Mouse (Mus musculus) lung, postnatal 25 days (tissue): ENCODE data around the gene Phf1.
"Not testable (repeated sequence)": the region's sequence is repeated elsewhere in the genome, so short reads cannot be mapped to it uniquely, and the experiment has no call there.

Experiments
- DNase-seq: peaks from one replicate; pipeline ENCODE4 v3.0.0; 2022; ENCODE audit warnings: low spot score

The Phf1 gene

GRCm38 (mm10) chr17:26951406-26951805 is 18.6 kb downstream of the Phf1 start:
- peak; percentile 66 for DNase-seq

- DNase-seq = no peak
These were observed 19.4 kb downstream of the Phf1 start for GRCm38 (mm10) chr17:26951952-26952877.

GRCm38 (mm10) chr17:26953201-26953600 is 20.3 kb downstream of the Phf1 start:
- no peak for DNase-seq

GRCm38 (mm10) chr17:26953726-26954125 is 20.9 kb downstream of the Phf1 start:
- no peak for DNase-seq

GRCm38 (mm10) chr17:26956309-26956708 is 23.5 kb downstream of the Phf1 start:
- no peak for DNase-seq

GRCm38 (mm10) chr17:26956895-26957294 is 24.0 kb downstream of the Phf1 start:
- DNase-seq = no peak

- no peak for DNase-seq
These were observed 25.0 kb downstream of the Phf1 start for GRCm38 (mm10) chr17:26957872-26958271.

DNA sequence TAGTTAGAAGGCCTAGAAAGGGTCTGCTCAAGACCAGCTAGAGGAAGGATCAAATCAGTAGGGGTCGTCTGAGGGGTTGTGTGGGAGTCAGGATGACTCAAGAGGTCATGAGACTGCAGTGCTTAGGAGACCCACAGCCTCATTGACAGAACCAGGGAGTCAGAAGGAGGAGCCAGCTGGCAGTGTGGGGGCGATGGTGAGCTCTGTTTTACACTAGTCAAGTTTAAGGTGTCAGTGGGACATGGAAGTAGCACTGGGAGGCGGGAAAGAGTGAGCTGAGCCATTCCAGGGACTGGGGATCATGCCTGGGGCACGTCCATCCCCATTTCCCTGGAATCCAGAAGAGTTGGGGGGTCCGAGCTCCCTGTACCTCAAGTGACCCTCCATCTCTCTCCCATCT is 26.0 kb downstream of the Phf1 start:
- no peak for DNase-seq

DNA sequence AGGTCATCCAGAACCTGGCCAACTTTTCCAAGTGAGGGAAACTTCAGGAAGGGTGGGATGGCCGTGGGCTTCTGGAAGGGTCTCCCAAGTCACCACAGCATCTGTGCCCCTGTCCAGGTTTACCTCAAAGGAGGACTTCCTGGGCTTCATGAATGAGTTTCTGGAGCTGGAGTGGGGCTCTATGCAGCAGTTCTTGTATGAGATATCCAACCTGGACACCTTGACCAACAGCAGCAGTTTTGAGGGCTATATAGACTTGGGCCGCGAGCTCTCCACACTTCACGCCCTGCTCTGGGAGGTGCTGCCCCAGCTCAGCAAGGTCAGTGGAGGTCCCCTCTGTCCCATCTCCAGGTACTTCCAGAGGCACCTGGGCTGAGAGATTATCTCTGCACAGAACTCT is 27.0 kb downstream of the Phf1 start:
- DNase-seq = no peak

- DNase-seq = no peak
These were observed 28.9 kb downstream of the Phf1 start for GRCm38 (mm10) chr17:26961572-26962240.

DNA sequence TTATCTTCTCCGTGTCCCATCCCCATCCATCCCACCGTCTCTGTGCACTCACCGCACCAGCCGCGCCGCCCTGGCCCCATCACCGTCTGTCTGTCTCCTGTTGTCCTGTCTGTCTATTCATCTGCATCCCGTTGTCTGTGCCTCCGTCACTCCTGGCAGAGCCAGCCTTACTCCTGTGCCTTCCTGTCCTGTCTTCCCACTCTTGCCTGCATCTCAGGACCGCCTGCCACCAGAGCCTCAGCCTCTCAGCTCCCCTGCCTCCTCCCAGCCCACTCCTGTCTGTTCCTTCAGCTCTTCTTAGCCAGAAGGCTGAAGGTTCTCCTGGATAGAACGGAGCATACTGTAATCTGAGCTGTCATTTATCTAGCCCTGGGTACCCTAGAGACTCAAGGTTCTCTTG is 34.1 kb downstream of the Phf1 start:
- no peak for DNase-seq

- no peak for DNase-seq
These were observed 34.6 kb downstream of the Phf1 start for GRCm38 (mm10) chr17:26967477-26967876.

DNA sequence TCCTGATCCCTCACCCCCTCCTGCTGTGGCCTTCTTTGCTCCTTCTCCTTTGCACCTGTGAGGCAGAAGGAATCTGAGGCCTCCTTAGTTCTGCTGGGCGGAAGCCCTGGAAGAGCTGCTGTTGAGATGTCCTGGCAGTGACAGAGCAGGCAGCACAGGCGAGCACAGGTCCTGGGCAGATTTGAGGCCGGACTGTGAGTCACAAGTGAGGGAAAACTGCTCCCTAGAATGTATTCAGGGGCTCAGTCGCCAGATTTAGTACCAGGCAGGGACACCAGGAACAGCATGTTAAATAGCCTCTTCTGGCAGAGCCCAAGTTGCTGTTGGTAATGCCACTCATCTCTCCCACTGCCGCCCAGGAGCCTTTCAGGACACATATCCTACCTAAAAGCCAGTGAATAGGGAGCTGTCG is 35.4 kb downstream of the Phf1 start:
- no peak for DNase-seq

- no peak for DNase-seq
These were observed 36.4 kb downstream of the Phf1 start for GRCm38 (mm10) chr17:26969257-26969656.

DNA sequence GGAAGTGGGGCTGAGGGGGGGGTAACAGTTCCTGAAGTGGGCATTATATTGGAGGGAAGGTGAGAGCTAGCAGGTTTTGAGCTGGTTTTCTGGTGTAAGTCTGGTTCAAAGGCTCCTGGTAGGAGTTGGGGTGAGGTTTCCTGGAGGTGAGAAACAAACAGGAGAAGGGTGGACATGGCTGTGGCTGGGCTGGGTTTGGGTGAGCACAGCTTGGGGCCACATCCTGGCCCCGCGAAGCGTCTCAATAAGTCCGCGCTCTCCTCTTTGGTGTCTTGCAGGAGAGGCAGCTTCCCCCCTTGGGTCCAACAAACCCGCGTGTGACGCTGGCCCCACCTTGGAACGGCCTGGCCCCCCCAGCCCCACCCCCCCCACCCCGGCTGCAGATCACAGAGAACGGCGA is 37.4 kb downstream of the Phf1 start:
- no peak for DNase-seq

DNA sequence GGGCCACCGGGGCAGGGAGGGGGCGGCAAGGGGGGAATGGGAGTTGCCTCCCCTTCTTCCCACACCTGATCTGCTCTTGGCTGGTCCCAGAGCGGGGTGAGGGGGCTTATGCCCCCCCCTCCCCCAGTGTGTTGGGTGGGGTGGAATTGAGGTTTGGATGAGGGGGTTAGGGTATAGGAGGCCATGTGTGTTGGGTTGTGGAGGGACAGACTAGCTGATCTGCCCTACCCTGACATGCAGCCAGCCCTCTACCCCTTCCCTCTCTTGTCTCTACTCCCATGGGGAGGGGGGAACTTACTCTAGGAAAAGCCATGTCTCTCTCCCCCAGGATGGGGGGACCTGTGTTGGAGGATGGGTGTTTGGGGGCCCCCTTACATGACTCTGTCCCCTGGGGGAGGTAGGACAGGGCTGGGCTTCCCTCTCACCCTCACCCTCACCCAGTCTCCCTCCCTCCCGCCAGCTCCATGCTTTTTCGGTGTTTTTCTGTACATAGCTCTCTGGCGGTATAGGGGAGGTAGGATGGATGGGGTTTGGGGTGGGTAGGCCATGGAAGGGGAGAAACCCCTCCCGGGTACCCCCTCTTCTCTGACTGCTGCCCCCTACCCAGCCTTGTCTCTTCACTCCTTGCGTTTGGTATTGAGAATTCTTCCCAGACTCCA is 38.5 kb downstream of the Phf1 start:
- no peak for DNase-seq

GRCm38 (mm10) chr17:26972107-26972506 is 39.3 kb downstream of the Phf1 start:
- no peak for DNase-seq

DNA sequence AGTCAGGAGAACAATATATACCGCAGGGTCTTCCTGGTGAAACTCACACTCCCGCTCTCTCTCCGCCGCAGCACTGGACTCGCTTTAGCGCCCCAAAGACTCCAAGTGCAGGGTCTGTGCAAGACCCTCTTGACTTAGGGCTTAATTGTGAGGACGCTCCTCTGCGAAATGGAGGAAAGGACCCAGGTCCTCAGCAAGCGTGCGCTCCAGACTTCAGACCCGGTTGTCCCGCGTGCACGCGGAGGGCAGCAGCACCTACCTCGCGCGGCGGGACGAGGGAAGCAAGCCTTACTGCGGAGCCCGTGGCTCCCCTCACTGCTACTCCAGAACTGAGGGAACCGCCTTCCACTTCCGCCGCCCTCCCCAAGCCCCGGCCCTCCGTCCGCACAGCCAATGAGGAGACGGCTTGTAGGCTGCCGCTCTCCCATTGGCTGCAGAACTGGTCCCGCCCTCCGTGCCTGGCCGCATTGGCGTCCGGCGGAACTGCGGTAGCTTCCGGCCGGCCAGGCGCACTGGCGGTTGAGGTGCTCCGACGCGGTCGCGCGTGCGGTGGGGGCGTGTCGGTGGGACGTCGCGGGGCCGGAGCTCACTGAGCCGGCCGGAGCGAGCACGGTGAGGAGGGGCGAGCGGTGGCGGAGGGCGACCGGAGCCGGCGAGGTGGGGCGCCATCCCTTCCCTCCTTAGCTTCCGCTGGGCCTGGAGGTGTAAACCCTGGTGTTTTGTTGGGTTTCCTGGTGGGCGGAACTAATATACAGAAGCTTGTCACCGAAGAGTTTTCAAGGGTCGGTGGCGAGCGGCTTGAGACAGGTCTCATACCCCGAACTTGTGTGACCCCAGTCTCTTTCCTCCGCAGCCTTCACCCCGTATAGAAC is 40.1 kb downstream of the Phf1 start, which contains the start of gene Zbtb9:
Zbtb9 (plus strand) TSS at position 465 of the 872 bp plus-strand sequence.
- peak; percentile 97 for DNase-seq

- no peak for DNase-seq
These were observed 41.7 kb downstream of the Phf1 start for GRCm38 (mm10) chr17:26974547-26974946.

- DNase-seq = no peak
These were observed 42.6 kb downstream of the Phf1 start for GRCm38 (mm10) chr17:26975415-26975814.

DNA sequence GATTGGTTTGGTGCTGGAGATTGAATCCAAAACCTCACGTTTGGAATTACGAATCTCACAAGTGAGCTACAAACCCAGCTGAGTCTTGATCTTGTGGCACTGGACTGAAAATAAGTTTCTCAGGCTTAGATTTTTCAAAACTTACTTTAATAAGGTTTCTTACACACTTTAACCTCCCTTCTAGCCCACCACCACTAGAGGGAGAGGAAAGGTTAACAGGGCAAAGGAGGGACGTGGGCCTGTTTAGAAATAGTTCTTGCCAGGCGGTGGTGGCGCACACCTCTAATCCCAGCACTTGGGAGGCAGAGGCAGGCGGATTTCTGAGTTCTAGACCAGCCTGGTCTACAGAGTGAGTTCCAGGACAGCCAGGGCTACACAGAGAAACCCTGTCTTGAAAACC is 44.5 kb downstream of the Phf1 start:
- DNase-seq = not testable (repeated sequence)

DNA sequence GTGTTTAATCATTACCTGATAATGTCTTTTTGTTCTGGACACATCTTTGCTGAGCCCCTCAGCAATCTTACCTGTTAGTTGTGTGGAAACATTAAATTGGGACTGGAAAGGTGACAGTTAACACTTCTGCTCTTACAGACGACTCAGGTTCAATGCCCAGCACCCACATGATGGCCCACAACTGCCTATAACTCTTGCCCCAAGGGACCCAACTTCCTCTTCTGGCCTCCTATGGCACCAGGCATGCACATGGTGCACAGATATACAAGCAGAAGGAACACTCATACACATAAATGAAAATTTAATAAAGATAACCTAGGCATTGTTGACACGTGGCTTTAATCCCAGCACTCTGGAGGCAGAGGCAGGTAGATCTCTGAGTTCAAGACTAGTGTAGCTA is 46.6 kb downstream of the Phf1 start:
- peak; percentile 23 for DNase-seq
